Mouse (Mus musculus): ENCODE measurements around the gene Card11. TPM values are rescaled to one million over a fixed set of nuclear protein-coding genes. Genes with fewer than 3 reads are reported as not detected.

The Card11 gene
- total RNA-seq, 1 experiment from 2014 or later, result 3.9 TPM

- ATAC-seq (replicated peaks in 1 of 2; ENCODE audit: insufficient read depth in 1 of 2, low FRiP score in 2 of 2, low TSS enrichment in 1 of 2, low read depth in 1 of 2, poor library complexity in 2 of 2, severe bottlenecking in 2 of 2), result peak in 1 of 2 experiments; percentile 8; a peak in 1 of 4 replicates
Observed at GRCm38 (mm10) chr5:140873736-140874307, 126.6 kb downstream of the Card11 start.

DNA sequence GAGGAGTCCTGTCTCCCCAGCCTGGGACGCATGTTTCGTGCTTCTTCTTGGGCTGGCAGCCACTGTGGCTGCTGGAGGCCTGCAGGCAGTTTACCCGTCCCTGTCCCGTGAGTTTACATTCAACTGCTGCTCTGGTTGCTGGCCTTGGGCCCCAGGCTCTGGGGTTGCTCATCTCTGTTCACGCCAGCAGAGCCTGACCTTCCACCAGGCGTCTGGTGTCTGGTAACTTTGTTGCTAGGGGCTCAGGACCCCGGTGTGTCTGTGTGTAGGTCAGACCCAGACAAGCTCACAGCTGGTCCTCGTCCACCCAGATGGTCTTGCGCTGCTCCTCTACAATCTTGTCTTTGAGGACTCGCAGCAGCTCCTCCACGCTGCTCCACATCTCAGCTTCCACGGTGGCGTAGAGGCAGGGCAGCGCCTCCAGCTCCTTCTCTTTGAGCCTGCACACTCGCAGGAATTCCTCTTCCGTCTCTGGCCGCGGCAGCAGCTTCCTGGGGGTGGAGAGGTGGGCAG is 127.3 kb downstream of the Card11 start:
- ATAC-seq (replicated peaks in 1 of 2; ENCODE audit: insufficient read depth in 1 of 2, low FRiP score in 2 of 2, low TSS enrichment in 1 of 2, low read depth in 1 of 2, poor library complexity in 2 of 2, severe bottlenecking in 2 of 2), result peak in 1 of 2 experiments; percentile 16; a peak in 1 of 4 replicates

DNA sequence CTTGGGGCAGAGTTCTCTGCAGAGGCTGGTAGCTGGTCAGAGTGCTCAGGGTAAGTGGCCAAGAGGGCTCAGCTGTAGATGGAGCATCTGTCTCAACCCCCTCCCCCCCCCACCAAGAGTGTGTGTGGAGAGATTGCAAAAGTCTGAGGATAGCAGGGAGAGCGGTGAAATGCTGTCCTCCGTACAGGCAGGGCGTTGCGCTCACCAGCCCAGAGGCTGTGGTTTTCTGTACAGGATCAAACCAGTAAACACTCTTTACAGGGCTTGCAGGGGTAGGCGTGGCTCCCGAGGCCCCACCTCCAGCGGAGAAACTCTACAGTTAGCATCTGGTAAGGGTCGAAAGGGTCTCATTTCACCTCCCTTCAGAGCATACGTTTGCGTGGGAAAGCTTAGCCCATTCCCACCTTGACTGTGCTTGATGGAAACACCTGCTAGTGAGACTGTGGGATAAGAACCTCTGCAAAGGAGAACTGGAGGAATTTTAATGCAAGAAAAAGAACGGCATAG is 127.8 kb downstream of the Card11 start:
- peak; percentile 73 to 83 for ATAC-seq (replicated peaks in 1 of 2; ENCODE audit: insufficient read depth in 1 of 2, low FRiP score in 2 of 2, low TSS enrichment in 1 of 2, low read depth in 1 of 2, poor library complexity in 2 of 2, severe bottlenecking in 2 of 2)

DNA sequence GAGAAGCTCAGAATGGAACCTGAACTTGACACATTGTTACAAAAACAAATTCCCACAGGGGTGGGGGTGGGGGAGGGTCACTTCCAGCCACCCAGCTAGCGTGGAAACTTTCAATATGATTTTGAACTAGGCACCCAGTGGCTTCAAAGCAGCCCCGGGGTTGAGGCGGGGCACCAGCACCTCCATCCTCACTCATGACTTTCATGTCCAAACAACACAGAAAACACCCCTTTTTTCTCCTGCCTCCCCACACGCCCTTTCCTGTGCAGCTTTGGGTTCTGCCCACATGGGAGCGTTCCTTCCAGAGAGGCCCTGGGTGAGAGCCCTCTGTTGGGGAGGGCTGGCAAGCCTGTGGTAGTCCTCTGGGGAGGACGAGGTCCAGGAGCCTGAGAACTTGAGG is 129.1 kb downstream of the Card11 start:
- ATAC-seq (replicated peaks in 1 of 2; ENCODE audit: insufficient read depth in 1 of 2, low FRiP score in 2 of 2, low TSS enrichment in 1 of 2, low read depth in 1 of 2, poor library complexity in 2 of 2, severe bottlenecking in 2 of 2), result no peak

DNA sequence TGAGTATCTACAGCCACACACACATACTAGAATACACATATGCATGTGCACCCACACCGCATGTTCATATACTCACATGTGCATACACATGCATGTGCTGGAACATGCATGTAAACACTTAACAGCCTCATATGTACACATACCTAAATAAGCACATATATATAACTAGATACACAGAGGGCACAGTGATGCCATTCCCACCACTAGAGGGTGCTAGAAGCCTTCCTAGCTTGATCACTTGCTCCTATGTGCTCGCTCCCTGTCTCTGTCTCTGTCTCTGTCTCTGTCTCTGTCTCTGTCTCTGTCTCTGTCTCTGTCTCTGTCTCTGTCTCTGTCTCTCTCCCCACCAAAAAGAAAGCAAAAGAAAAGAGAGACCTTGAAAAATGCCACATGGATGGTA is 131.3 kb downstream of the Card11 start:
- peak in 1 of 2 experiments; percentile 50; a peak in 2 of 4 replicates for ATAC-seq (replicated peaks in 1 of 2; ENCODE audit: insufficient read depth in 1 of 2, low FRiP score in 2 of 2, low TSS enrichment in 1 of 2, low read depth in 1 of 2, poor library complexity in 2 of 2, severe bottlenecking in 2 of 2)

DNA sequence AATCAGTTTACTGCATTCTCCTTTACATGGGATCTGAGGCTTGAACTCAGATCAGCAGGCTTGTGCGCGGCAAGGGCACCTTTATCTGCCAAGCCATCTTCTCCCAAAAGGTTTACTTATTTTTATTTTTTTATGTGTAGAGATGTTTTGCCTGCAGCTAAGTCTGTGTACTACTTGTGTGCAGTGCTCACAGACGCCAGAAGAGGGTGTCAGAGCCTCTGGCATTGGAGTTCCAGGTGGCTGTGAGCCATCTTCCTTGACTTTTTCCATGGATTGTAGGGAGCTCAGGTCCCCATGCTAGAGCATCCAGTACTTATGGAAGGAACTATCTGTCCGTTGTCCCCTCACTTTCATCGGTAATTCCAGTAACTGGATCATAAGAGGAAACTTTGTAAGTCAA is 140.7 kb downstream of the Card11 start:
- ATAC-seq (replicated peaks in 1 of 2; ENCODE audit: insufficient read depth in 1 of 2, low FRiP score in 2 of 2, low TSS enrichment in 1 of 2, low read depth in 1 of 2, poor library complexity in 2 of 2, severe bottlenecking in 2 of 2), result no peak

GRCm38 (mm10) chr5:140858335-140858734 is 142.0 kb downstream of the Card11 start:
- peak; percentile 25 to 53; a peak in 2 of 4 replicates for ATAC-seq (replicated peaks in 1 of 2; ENCODE audit: insufficient read depth in 1 of 2, low FRiP score in 2 of 2, low TSS enrichment in 1 of 2, low read depth in 1 of 2, poor library complexity in 2 of 2, severe bottlenecking in 2 of 2)

DNA sequence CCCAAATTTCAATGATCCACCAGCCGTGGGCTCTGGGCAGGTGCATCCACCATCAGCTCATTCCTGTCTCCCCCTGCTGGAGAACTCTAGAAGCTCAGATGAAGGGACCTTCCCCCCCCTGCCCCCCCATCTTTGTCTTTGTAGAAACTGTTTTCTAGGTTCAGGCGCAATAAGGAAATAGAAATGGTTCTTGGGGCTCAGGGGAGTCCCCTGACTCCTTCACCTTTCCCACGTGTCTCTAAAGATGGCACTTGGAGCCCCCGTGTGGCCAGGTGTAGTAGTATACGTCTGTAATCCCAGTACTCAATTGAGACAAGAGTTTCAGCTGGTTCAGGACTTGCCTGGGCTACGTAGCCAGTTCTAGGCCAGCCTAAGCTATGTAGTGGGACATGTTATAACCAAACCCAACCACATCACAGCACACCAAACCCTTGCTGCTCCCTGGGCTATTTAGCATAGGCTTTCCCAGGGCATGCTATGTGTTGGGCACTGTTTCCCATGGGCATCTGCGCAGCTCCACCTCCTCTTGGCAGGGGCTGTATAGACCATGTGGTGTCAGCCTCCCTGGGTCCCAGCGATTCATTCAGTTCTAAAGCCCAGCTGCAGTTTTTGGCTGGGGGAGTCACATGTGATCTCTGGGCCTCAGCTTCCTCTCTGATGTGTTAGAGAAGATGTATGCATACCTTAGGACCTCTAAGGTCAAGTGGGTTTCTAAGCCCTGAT is 142.8 kb downstream of the Card11 start:
- peak in 1 of 2 experiments; percentile 17; a peak in 1 of 4 replicates for ATAC-seq (replicated peaks in 1 of 2; ENCODE audit: insufficient read depth in 1 of 2, low FRiP score in 2 of 2, low TSS enrichment in 1 of 2, low read depth in 1 of 2, poor library complexity in 2 of 2, severe bottlenecking in 2 of 2)

DNA sequence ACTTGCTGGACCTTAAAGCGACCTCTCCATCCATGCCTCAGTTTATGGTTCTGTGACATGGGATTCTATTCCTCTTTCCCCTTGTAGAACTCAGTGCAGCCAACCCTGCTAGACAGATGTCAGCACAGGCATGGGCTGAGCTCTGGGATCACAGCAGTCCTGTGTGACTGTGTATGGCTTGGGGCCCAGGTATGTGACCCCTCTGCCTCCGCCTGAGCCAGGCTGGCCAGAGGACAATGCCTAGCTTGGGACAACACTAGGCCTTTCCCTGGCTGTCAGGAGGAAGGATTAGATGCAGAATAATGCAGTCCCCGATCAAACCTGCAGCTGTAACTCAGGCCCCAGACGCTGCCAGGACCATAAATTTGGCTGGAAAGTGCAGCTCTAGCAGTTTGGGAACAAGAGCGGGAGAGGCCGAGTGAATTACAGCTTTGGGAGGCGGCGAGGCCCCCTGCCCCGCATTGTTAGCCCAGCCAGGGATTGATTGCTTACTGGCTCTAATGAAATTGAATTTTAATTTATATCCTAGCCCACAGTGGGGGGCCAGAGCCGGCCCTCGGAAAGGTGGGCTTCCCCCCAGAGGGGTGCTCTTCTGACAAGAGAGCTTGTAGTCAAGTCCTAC is 144.4 kb downstream of the Card11 start:
- ATAC-seq (replicated peaks in 1 of 2; ENCODE audit: insufficient read depth in 1 of 2, low FRiP score in 2 of 2, low TSS enrichment in 1 of 2, low read depth in 1 of 2, poor library complexity in 2 of 2, severe bottlenecking in 2 of 2), result no peak

DNA sequence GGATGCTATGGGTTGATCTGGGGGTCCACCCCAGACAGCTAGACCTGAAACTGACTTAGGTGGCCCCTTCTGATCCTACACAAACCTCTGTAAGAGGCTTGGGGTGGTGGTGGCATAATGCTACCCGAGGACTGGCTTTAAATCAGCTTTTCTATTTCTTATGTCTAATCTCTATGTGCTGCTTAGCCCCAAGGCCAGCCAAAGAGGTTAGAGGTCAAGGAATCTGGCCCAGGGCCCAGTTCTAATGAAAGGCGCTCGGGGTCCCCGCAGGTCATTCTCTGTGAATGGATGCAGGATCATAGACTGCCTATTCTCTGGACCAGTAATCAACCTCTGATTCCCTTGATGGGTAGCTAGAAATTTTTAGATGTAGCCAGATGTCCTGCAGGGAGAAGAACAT is 145.7 kb downstream of the Card11 start:
- no peak for ATAC-seq (replicated peaks in 1 of 2; ENCODE audit: insufficient read depth in 1 of 2, low FRiP score in 2 of 2, low TSS enrichment in 1 of 2, low read depth in 1 of 2, poor library complexity in 2 of 2, severe bottlenecking in 2 of 2)

- ATAC-seq (replicated peaks in 1 of 2; ENCODE audit: insufficient read depth in 1 of 2, low FRiP score in 2 of 2, low TSS enrichment in 1 of 2, low read depth in 1 of 2, poor library complexity in 2 of 2, severe bottlenecking in 2 of 2), result no peak
Observed at GRCm38 (mm10) chr5:140853723-140854122, 146.7 kb downstream of the Card11 start.

DNA sequence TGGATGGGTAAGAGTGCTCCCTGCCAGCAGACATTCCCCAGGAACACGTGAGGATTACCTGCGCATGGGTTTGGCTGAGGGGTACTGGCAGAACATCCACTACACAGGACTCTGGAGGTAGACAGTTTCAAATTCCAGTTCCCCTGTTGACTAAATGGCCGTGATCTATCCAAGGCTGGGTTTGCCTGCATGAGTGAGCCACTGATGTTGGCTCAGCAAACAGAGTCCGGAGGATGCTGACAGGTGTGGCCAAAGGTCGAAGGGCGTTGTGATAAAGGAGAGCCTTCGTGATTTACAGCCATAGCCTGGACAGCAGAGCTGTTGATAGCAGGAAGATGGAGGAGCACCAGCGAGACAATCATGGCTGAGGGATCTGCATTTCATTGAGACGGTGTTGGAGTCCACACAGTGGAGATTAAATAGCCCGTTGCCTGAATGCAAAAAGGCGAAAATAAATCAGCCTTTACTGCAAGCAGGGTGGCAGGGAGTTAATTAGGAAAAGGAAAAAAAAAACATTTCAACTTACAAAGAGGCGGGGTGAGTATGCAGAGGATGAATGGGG is 147.9 kb downstream of the Card11 start:
- ATAC-seq (replicated peaks in 1 of 2; ENCODE audit: insufficient read depth in 1 of 2, low FRiP score in 2 of 2, low TSS enrichment in 1 of 2, low read depth in 1 of 2, poor library complexity in 2 of 2, severe bottlenecking in 2 of 2), result no peak

DNA sequence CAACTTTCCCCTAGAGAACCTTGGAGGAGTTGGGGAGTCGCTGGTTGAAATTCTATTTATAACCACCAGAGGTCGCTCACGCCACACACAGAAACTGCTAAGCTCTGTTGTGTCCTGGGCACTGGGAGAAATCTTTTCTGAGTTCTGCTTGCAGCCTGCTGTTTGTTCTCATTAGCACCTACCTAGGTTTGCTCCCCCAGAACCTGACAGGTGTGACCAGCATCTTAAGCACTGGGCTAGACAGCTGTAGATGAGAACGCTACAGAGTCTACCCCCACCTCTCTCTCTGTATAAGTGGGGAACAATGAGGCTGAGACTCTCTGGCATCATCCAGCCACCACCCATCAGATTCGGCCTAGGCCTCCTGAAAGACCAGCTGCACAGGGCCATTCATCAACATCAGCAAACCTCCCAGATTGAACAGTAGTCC is 153.1 kb downstream of the Card11 start:
- ATAC-seq (replicated peaks in 1 of 2; ENCODE audit: insufficient read depth in 1 of 2, low FRiP score in 2 of 2, low TSS enrichment in 1 of 2, low read depth in 1 of 2, poor library complexity in 2 of 2, severe bottlenecking in 2 of 2), result peak; percentile 69 to 71; a peak in 3 of 4 replicates

DNA sequence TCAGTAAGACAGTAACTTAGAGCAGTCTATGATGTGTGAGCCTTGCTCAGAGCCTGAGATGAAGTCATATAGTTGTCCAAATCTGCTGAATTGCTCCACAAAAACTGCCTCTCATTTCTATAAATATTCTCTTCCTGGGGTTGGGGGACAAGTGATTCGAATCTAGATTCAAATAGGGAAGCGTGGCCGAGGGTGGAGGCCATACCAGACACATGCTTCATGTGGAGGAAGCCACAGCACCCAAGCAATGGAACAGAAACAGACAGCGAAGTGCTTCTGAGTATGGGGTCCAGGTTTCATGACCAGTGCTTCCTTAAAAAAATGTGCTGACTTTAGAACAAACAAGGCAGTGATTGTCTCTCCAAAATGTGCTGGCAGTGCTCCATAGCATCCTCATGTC is 158.4 kb downstream of the Card11 start:
- ATAC-seq (replicated peaks in 1 of 2; ENCODE audit: insufficient read depth in 1 of 2, low FRiP score in 2 of 2, low TSS enrichment in 1 of 2, low read depth in 1 of 2, poor library complexity in 2 of 2, severe bottlenecking in 2 of 2), result no peak

DNA sequence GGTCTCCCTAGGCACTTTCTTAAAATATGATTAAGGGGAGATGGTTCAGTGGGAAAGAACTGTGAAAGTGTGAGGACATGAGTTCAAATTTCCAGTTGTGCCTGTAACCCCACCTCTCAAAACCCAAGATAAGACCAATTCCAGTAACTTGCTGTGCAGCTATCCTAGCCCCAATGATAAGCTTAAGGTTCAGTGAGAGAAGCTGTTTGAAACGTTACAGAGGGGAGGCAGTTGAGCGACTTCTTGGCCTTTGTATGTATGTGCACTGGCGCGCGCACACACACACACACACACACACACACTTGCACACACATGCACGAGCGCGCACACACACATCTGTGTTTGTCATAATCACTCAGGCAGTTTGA is 169.3 kb downstream of the Card11 start:
- no peak for ATAC-seq (replicated peaks in 1 of 2; ENCODE audit: insufficient read depth in 1 of 2, low FRiP score in 2 of 2, low TSS enrichment in 1 of 2, low read depth in 1 of 2, poor library complexity in 2 of 2, severe bottlenecking in 2 of 2)

- ATAC-seq (replicated peaks in 1 of 2; ENCODE audit: insufficient read depth in 1 of 2, low FRiP score in 2 of 2, low TSS enrichment in 1 of 2, low read depth in 1 of 2, poor library complexity in 2 of 2, severe bottlenecking in 2 of 2), result peak; percentile 98 to 99
Observed at GRCm38 (mm10) chr5:140830314-140831063, 169.9 kb downstream of the Card11 start, which contains the start of gene Gna12. Gna12 (minus strand) TSS chr5:140830431.

GRCm38 (mm10) chr5:140829911-140830294 is 170.5 kb downstream of the Card11 start:
- no peak for ATAC-seq (replicated peaks in 1 of 2; ENCODE audit: insufficient read depth in 1 of 2, low FRiP score in 2 of 2, low TSS enrichment in 1 of 2, low read depth in 1 of 2, poor library complexity in 2 of 2, severe bottlenecking in 2 of 2)

Measured in hematopoietic stem cell, adult 5-6 weeks (primary cell).